Mouse (Mus musculus): ENCODE measurements around the gene Impg1.

Impg1 gene

GRCm38 (mm10) chr9:80282426-80282825, 182.9 kb downstream of the Impg1 start:
- no peak for DNase-seq (ENCODE audit: low read depth, low spot score)

- DNase-seq (ENCODE audit: low read depth, low spot score) = no peak
Measured at GRCm38 (mm10) chr9:80280724-80281123, 184.6 kb downstream of the Impg1 start.

GRCm38 (mm10) chr9:80277770-80278169, 187.5 kb downstream of the Impg1 start:
- no peak for DNase-seq (ENCODE audit: low read depth, low spot score)

- peak; percentile 10 for DNase-seq (ENCODE audit: low read depth, low spot score)
Measured at GRCm38 (mm10) chr9:80277157-80277556, 188.1 kb downstream of the Impg1 start.

GRCm38 (mm10) chr9:80275772-80276134, 189.5 kb downstream of the Impg1 start:
- no peak for DNase-seq (ENCODE audit: low read depth, low spot score)

- DNase-seq (ENCODE audit: low read depth, low spot score) = no peak
Measured at GRCm38 (mm10) chr9:80275053-80275771, 190.1 kb downstream of the Impg1 start.

- DNase-seq (ENCODE audit: low read depth, low spot score) = no peak
Measured at GRCm38 (mm10) chr9:80272951-80273350, 192.3 kb downstream of the Impg1 start.

GRCm38 (mm10) chr9:80269596-80269995, 195.7 kb downstream of the Impg1 start:
- no peak for DNase-seq (ENCODE audit: low read depth, low spot score)

- DNase-seq (ENCODE audit: low read depth, low spot score) = no peak
Measured at GRCm38 (mm10) chr9:80266507-80266906, 198.8 kb downstream of the Impg1 start.

GRCm38 (mm10) chr9:80266086-80266485, 199.2 kb downstream of the Impg1 start:
- no peak for DNase-seq (ENCODE audit: low read depth, low spot score)
